Mouse (Mus musculus): ENCODE measurements around the gene Map1b. TPM values are rescaled to one million over a fixed set of nuclear protein-coding genes. Genes with fewer than 3 reads are reported as not detected.

The Map1b gene
- polyA plus RNA-seq, 1 experiment from 2014 or later = 48.2 TPM

GRCm38 (mm10) chr13:99443484-99444175, 72.7 kb downstream of the Map1b start:
- H3K9me3 ChIP-seq (ENCODE audit: low read length) = no peaks in the 10 kb centered on the region
- 81% methylated on average over 7 of the region's 7 CpGs for WGBS
- peaks cover 11% of the 10 kb centered on the region for H3K4me1 ChIP-seq (ENCODE audit: insufficient read depth, low read length)
- H3K27ac ChIP-seq (ENCODE audit: low read length) = no peak overlapping the region
- no peak overlapping the region for H3K4me3 ChIP-seq (ENCODE audit: low read length)
- H3K27me3 ChIP-seq (ENCODE audit: insufficient read depth, low read length) = no peaks in the 10 kb centered on the region
- no peak overlapping the region for H3K9ac ChIP-seq (replicated peaks; ENCODE audit: low read length)
- H3K4me2 ChIP-seq (replicated peaks; ENCODE audit: low read depth, low read length) = no peak overlapping the region
- 0 out of 2 replicates have a peak, but pooled peaks cover 5% of the 10 kb centered on the region for H3K36me3 ChIP-seq (ENCODE audit: insufficient read depth, low read length)
- ATAC-seq (ENCODE audit: low FRiP score, low TSS enrichment) = no peak

GRCm38 (mm10) chr13:99442434-99443249, 73.7 kb downstream of the Map1b start:
- Histone ChIP-seq H3K4me3 (ENCODE audit: low read length) (no peak overlapping the region), H3K36me3 (ENCODE audit: insufficient read depth, low read length) (0 out of 2 replicates have a peak, but pooled peaks cover 5% of the 10 kb centered on the region), H3K4me1 (ENCODE audit: insufficient read depth, low read length) (peaks cover 11% of the 10 kb centered on the region), H3K27ac (ENCODE audit: low read length) (no peak overlapping the region), H3K9me3 (ENCODE audit: low read length) (no peaks in the 10 kb centered on the region), H3K4me2 (replicated peaks; ENCODE audit: low read depth, low read length) (no peak overlapping the region), H3K9ac (replicated peaks; ENCODE audit: low read length) (no peak overlapping the region), H3K27me3 (ENCODE audit: insufficient read depth, low read length) (no peaks in the 10 kb centered on the region)
- ATAC-seq (ENCODE audit: low FRiP score, low TSS enrichment) = no peak
- whole genome bisulfite sequencing = 82% methylated on average over 12 of the region's 12 CpGs

DNA sequence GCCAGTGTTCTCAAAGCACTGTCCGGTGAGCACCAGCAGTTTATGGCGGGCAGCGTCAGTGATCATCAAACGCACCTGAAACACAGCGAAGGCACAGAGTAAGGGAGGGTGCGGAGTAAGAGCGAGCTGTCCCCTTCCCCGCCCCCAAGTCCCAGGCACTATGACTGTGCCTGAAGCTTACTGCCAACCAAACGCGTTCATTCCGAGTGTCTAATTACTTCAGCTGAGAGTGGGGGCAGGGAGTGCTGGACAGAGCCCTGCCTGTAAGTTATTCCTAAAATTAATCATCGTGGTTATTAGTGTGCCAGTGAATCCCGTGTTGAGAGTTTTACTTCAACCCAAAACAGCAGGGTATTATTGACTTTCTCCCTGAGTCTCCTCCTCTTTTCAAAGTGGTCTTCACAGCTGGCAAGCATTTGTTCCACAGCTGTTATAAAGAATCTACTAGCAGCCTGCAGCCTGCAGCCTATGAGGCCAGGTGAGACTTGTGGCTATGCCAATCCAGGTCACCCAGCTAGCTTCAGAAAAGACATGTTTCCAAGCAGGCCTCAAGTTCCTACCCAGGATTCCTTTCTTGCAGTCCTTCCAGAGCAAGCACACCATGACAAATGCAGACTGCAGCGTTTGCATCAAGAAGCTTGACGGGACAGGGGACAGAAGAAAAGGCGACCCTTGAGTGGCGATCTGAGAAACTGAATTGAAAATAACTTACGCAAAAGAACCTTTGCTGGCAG, 74.5 kb downstream of the Map1b start:
- no peak overlapping the region for H3K27ac ChIP-seq (ENCODE audit: low read length)
- WGBS = 57% methylated on average over 18 of the region's 18 CpGs
- no peak overlapping the region for H3K9ac ChIP-seq (replicated peaks; ENCODE audit: low read length)
- peak; percentile 37; the same call in 1 of the 2 replicates for ATAC-seq (ENCODE audit: low FRiP score, low TSS enrichment)
- no peaks in the 10 kb centered on the region for H3K9me3 ChIP-seq (ENCODE audit: low read length)
- peaks cover 11% of the 10 kb centered on the region for H3K4me1 ChIP-seq (ENCODE audit: insufficient read depth, low read length)
- H3K4me2 ChIP-seq (replicated peaks; ENCODE audit: low read depth, low read length) = no peak overlapping the region
- H3K36me3 ChIP-seq (ENCODE audit: insufficient read depth, low read length) = 0 out of 2 replicates have a peak, but pooled peaks cover 5% of the 10 kb centered on the region
- no peaks in the 10 kb centered on the region for H3K27me3 ChIP-seq (ENCODE audit: insufficient read depth, low read length)
- H3K4me3 ChIP-seq (ENCODE audit: low read length) = no peak overlapping the region

DNA sequence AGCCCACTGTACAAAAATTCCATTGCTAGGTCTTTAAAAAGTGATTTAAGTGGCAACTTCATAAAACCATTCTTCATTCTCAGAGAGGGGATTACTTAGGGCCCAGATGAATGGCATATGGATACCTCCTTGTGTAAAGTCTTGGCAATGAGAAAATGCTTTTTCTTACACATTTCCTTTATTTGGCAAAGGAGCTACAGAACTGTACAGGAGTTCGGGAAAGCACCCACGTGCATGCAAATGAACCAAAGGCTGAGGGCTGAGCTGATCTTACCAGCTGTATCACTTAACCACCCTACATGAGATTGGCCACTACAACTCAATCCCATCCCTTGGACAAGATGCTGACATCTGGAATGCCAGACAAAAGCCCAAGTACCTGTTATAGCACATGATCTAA, 76.1 kb downstream of the Map1b start:
- no peak for ATAC-seq (ENCODE audit: low FRiP score, low TSS enrichment)
- no peak overlapping the region for H3K9ac ChIP-seq (replicated peaks; ENCODE audit: low read length)
- H3K27ac ChIP-seq (ENCODE audit: low read length) = no peak overlapping the region
- no peaks in the 10 kb centered on the region for H3K27me3 ChIP-seq (ENCODE audit: insufficient read depth, low read length)
- H3K4me1 ChIP-seq (ENCODE audit: insufficient read depth, low read length) = peaks cover 11% of the 10 kb centered on the region
- H3K4me3 ChIP-seq (ENCODE audit: low read length) = no peak overlapping the region
- no peaks in the 10 kb centered on the region for H3K9me3 ChIP-seq (ENCODE audit: low read length)
- WGBS = 95% methylated on average over 2 of the region's 2 CpGs
- no peak overlapping the region for H3K4me2 ChIP-seq (replicated peaks; ENCODE audit: low read depth, low read length)
- H3K36me3 ChIP-seq (ENCODE audit: insufficient read depth, low read length) = 0 out of 2 replicates have a peak, but pooled peaks cover 5% of the 10 kb centered on the region

DNA sequence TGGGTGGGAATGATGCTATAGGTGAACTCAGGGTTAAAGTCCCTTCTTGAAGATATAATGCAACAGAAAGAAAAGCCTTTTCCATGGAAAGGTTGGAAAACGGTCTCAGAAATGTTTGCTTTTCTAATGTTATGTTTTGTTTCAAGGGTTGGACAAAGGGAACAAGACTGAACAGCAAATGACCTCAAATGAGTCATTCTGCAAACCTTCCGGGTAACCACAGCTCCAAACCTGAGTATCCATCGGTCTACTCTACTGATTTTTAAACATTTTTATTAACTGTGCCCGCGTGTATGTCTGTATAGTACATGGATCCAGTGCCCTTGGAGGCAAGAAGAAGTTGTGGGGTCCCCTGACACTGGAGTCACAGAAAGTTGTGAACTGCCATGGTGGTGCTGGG, 77.0 kb downstream of the Map1b start:
- H3K36me3 ChIP-seq (ENCODE audit: insufficient read depth, low read length) = peaks cover 12% of the 10 kb centered on the region; the same call in 1 of the 2 replicates
- no peaks in the 10 kb centered on the region for H3K9me3 ChIP-seq (ENCODE audit: low read length)
- peaks cover 3% of the 10 kb centered on the region for H3K4me1 ChIP-seq (ENCODE audit: insufficient read depth, low read length)
- no peaks in the 10 kb centered on the region for H3K27me3 ChIP-seq (ENCODE audit: insufficient read depth, low read length)
- H3K4me2 ChIP-seq (replicated peaks; ENCODE audit: low read depth, low read length) = no peak overlapping the region
- WGBS = 91% methylated on average over 5 of the region's 5 CpGs
- no peak overlapping the region for H3K4me3 ChIP-seq (ENCODE audit: low read length)
- no peak for ATAC-seq (ENCODE audit: low FRiP score, low TSS enrichment)
- H3K27ac ChIP-seq (ENCODE audit: low read length) = no peak overlapping the region
- H3K9ac ChIP-seq (replicated peaks; ENCODE audit: low read length) = no peak overlapping the region

DNA sequence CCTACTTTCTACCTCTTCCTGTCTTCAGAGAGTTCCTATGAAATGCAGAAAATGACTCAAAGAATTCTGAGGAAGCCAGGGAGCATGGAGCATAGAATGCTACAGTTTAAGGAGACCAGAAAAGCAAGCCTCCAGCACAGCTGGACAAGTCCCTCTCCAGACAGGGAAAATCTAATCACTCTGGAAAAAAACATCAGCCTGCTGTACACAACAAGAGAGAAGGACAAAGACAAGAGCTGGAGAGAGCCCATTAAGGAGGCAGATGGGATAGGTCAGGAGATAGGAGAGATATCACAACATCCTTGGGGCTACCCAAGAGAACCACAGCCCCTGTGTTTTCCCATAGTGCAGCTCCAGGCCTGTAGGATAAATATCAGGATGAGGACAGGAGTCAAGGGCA, 79.3 kb downstream of the Map1b start:
- no peak overlapping the region for H3K4me2 ChIP-seq (replicated peaks; ENCODE audit: low read depth, low read length)
- peaks cover 12% of the 10 kb centered on the region; the same call in 1 of the 2 replicates for H3K36me3 ChIP-seq (ENCODE audit: insufficient read depth, low read length)
- no peaks in the 10 kb centered on the region; the same call in 1 of the 2 replicates for H3K4me1 ChIP-seq (ENCODE audit: insufficient read depth, low read length)
- no peaks in the 10 kb centered on the region for H3K9me3 ChIP-seq (ENCODE audit: low read length)
- no peak overlapping the region for H3K4me3 ChIP-seq (ENCODE audit: low read length)
- no peaks in the 10 kb centered on the region for H3K27me3 ChIP-seq (ENCODE audit: insufficient read depth, low read length)
- H3K27ac ChIP-seq (ENCODE audit: low read length) = no peak overlapping the region
- no peak for ATAC-seq (ENCODE audit: low FRiP score, low TSS enrichment)
- H3K9ac ChIP-seq (replicated peaks; ENCODE audit: low read length) = no peak overlapping the region

DNA sequence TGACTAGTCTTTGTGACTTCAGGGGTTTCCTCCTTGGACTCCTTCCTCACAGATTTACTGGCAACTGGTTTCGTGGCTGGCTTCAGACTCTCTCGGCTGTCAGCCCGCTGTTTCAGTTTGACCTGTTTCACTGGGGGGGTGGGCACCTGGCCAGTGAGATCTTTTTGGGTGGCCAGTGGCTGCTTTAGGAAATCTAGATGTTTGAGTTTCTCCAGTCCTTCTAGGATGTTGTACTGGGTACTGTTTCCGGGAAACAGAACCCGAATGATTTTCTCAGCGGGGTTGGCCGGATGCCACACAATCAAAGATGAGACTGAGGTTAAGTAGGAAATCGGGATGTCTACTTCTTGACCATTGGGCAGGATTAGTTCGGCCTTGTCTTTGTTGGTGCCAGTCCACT, 81.8 kb downstream of the Map1b start:
- Histone ChIP-seq H3K27ac (ENCODE audit: low read length) (no peak overlapping the region), H3K4me2 (replicated peaks; ENCODE audit: low read depth, low read length) (no peak overlapping the region), H3K36me3 (ENCODE audit: insufficient read depth, low read length) (peaks cover 19% of the 10 kb centered on the region), H3K27me3 (ENCODE audit: insufficient read depth, low read length) (no peaks in the 10 kb centered on the region), H3K4me3 (ENCODE audit: low read length) (no peak overlapping the region), H3K9me3 (ENCODE audit: low read length) (no peaks in the 10 kb centered on the region), H3K9ac (replicated peaks; ENCODE audit: low read length) (no peak overlapping the region), H3K4me1 (ENCODE audit: insufficient read depth, low read length) (no peaks in the 10 kb centered on the region)
- WGBS = 93% methylated on average over 9 of the region's 9 CpGs
- no peak for ATAC-seq (ENCODE audit: low FRiP score, low TSS enrichment)

DNA sequence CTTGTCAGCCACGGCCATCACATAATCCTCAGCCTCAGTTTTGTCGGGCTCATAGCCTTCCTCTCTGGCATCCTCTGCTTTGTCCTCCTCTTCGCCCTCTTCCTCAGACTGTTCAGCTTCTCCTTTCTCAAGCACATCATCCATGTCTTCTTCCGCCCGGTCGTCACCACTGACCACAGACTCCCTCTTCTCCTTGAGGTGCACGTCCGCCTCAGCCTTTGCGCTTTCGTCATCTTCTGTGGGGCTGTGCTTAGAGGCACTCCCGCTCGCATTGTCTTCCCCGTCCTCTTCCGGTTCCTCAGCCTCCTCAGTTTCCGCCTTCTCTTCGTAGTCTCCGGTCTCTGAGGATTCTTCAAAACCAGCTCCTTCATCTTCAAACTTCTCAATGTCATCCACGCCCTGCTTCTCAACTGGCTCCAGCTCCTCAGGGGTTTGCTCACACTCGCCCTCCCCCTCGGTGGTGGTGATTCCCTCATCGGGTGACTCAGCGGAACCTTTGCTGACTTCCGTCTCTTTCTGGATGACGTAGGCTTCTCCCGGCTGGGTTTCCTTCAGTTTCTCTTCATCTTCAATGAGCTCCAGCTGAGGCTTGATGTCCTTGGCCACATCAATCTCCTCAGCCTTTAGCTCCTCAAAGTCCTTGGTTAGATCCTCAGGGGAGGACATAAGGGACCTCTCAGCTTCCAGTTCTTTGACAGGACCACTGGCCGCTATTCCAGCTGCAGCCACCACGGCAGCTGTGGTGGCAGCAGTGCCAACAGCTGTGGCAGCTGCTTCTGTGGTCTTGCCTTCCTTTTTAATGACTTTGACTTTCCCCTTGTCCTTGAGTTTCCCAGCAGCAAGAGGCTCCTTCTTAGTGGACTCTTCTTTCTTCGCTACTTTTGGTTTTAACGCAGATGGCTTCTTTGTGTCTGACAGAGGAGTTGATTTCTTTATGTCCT, 83.0 kb downstream of the Map1b start:
- Histone ChIP-seq H3K27me3 (ENCODE audit: insufficient read depth, low read length) (no peaks in the 10 kb centered on the region), H3K27ac (ENCODE audit: low read length) (no peak overlapping the region), H3K4me3 (ENCODE audit: low read length) (no peak overlapping the region), H3K9me3 (ENCODE audit: low read length) (no peaks in the 10 kb centered on the region), H3K36me3 (ENCODE audit: insufficient read depth, low read length) (peaks cover 23% of the 10 kb centered on the region), H3K4me1 (ENCODE audit: insufficient read depth, low read length) (no peaks in the 10 kb centered on the region), H3K4me2 (replicated peaks; ENCODE audit: low read depth, low read length) (no peak overlapping the region), H3K9ac (replicated peaks; ENCODE audit: low read length) (no peak overlapping the region)
- ATAC-seq (ENCODE audit: low FRiP score, low TSS enrichment) = no peak
- WGBS = 94% methylated on average over 29 of the region's 29 CpGs

DNA sequence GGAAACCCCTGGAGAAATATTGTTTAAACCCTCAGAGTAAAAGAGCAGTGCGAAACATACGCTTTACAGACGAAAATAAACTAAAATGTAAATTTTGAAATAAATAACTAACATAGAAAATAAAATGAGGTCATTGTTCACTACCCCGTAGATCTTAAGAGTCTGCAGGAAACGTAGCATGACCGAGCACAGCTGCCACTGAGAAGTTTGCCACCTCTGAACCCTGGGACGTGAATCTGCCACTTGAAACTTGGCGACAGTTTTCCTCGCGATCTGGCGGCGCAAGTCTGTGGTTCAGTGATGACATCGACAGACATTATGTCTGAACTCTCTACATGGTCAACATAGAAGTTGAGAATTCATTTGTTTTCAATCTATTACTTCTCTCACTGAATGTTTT, 92.8 kb downstream of the Map1b start:
- Histone ChIP-seq H3K9me3 (ENCODE audit: low read length) (no peaks in the 10 kb centered on the region), H3K27ac (ENCODE audit: low read length) (no peak overlapping the region), H3K4me3 (ENCODE audit: low read length) (no peak overlapping the region), H3K4me1 (ENCODE audit: insufficient read depth, low read length) (peaks cover 6% of the 10 kb centered on the region; the same call in 1 of the 2 replicates), H3K9ac (replicated peaks; ENCODE audit: low read length) (no peak overlapping the region), H3K36me3 (ENCODE audit: insufficient read depth, low read length) (peaks cover 9% of the 10 kb centered on the region; the same call in 1 of the 2 replicates), H3K4me2 (replicated peaks; ENCODE audit: low read depth, low read length) (no peak overlapping the region), H3K27me3 (ENCODE audit: insufficient read depth, low read length) (no peaks in the 10 kb centered on the region)
- ATAC-seq (ENCODE audit: low FRiP score, low TSS enrichment) = no peak; the same call in 1 of the 2 replicates
- 34% methylated on average over 13 of the region's 13 CpGs for WGBS
